Mouse (Mus musculus) R1 (cell line): ENCODE results near the gene Pkig.
A peak's percentile ranks its signal among the peaks of the same experiment; 100 is the strongest.
"Not testable (repeated sequence)": the region's sequence is repeated elsewhere in the genome, so short reads cannot be mapped to it uniquely, and the experiment has no call there.

Source experiments
- DNase-seq: peaks from one replicate; pipeline ENCODE4 v3.0.0-alpha.2; 2018; ENCODE audit warnings: low read depth, low spot score

Gene Pkig

GRCm38 (mm10) chr2:163657975-163658886, at the start of gene Pkig:
Gene Pkig, plus strand, starts transcription at chr2:163658386.
- DNase-seq, result peak; percentile 85

- no peak for DNase-seq
Measured at GRCm38 (mm10) chr2:163609281-163609975, 48.8 kb upstream of the Pkig start.

- peak; percentile 23 for DNase-seq
Measured at GRCm38 (mm10) chr2:163611176-163611575, 47.0 kb upstream of the Pkig start.

GRCm38 (mm10) chr2:163613206-163613605, 45.0 kb upstream of the Pkig start:
- no peak for DNase-seq

GRCm38 (mm10) chr2:163613990-163614389, 44.2 kb upstream of the Pkig start:
- no peak for DNase-seq

GRCm38 (mm10) chr2:163615401-163615800, 42.8 kb upstream of the Pkig start:
- no peak for DNase-seq

GRCm38 (mm10) chr2:163615906-163616651, 42.1 kb upstream of the Pkig start:
- DNase-seq, result no peak

GRCm38 (mm10) chr2:163616652-163617227, 41.4 kb upstream of the Pkig start:
- DNase-seq, result no peak

GRCm38 (mm10) chr2:163617232-163617863, 40.8 kb upstream of the Pkig start:
- DNase-seq, result peak; percentile 16

- no peak for DNase-seq
Measured at GRCm38 (mm10) chr2:163617874-163618273, 40.3 kb upstream of the Pkig start.

- DNase-seq, result no peak
Measured at GRCm38 (mm10) chr2:163620451-163620850, 37.7 kb upstream of the Pkig start.

- not testable (repeated sequence) for DNase-seq
Measured at GRCm38 (mm10) chr2:163621401-163621800, 36.8 kb upstream of the Pkig start.

GRCm38 (mm10) chr2:163631223-163631622, 27.0 kb upstream of the Pkig start:
- no peak for DNase-seq

- DNase-seq, result peak; percentile 39
Measured at GRCm38 (mm10) chr2:163631715-163632114, 26.5 kb upstream of the Pkig start.

- DNase-seq, result no peak
Measured at GRCm38 (mm10) chr2:163634211-163634610, 24.0 kb upstream of the Pkig start.

GRCm38 (mm10) chr2:163636057-163636456, 22.1 kb upstream of the Pkig start:
- DNase-seq, result no peak

GRCm38 (mm10) chr2:163637655-163638266, 20.4 kb upstream of the Pkig start:
- DNase-seq, result no peak

GRCm38 (mm10) chr2:163640493-163640892, 17.7 kb upstream of the Pkig start:
- no peak for DNase-seq

- DNase-seq, result no peak
Measured at GRCm38 (mm10) chr2:163641681-163642080, 16.5 kb upstream of the Pkig start.

- DNase-seq, result no peak
Measured at GRCm38 (mm10) chr2:163642685-163643575, 15.3 kb upstream of the Pkig start.
